Mouse (Mus musculus): ENCODE data around the gene Slit3.

The Slit3 gene

GRCm38 (mm10) chr11:35558311-35558710, 437.3 kb downstream of the Slit3 start:
- Histone ChIP-seq H3K36me3 (ENCODE audit: insufficient read depth, low read length) (no peaks in the 10 kb centered on the region), H3K4me1 (replicated peaks; ENCODE audit: low read depth, low read length) (peaks cover 18% of the 10 kb centered on the region), H3K9me3 (ENCODE audit: low read length) (no peaks in the 10 kb centered on the region), H3K4me3 (replicated peaks; ENCODE audit: low read length) (no peak overlapping the region), H3K27me3 (ENCODE audit: insufficient read depth, low read length) (peaks cover 17% of the 10 kb centered on the region)
- TF ChIP-seq CTCF (conservative IDR thresholded peaks at IDR 0.05; ENCODE audit: low read length) (no peak), POU5F1 (IDR thresholded peaks at IDR 0.05; ENCODE audit: borderline replicate concordance, low read length) (no peak), NANOG (IDR thresholded peaks at IDR 0.05; ENCODE audit: borderline replicate concordance, low read length) (no peak)

GRCm38 (mm10) chr11:35559386-35559785, 438.4 kb downstream of the Slit3 start:
- Histone ChIP-seq H3K36me3 (ENCODE audit: insufficient read depth, low read length) (no peaks in the 10 kb centered on the region), H3K9me3 (ENCODE audit: low read length) (no peaks in the 10 kb centered on the region), H3K4me1 (replicated peaks; ENCODE audit: low read depth, low read length) (peaks cover 28% of the 10 kb centered on the region), H3K27me3 (ENCODE audit: insufficient read depth, low read length) (peaks cover 22% of the 10 kb centered on the region), H3K4me3 (replicated peaks; ENCODE audit: low read length) (no peak overlapping the region)
- TF ChIP-seq NANOG (IDR thresholded peaks at IDR 0.05; ENCODE audit: borderline replicate concordance, low read length), result no peak
- TF ChIP-seq POU5F1 (IDR thresholded peaks at IDR 0.05; ENCODE audit: borderline replicate concordance, low read length), result no peak
- TF ChIP-seq CTCF (conservative IDR thresholded peaks at IDR 0.05; ENCODE audit: low read length), result no peak

- Histone ChIP-seq H3K36me3 (ENCODE audit: insufficient read depth, low read length) (no peaks in the 10 kb centered on the region), H3K27me3 (ENCODE audit: insufficient read depth, low read length) (peaks cover 39% of the 10 kb centered on the region), H3K4me3 (replicated peaks; ENCODE audit: low read length) (no peak overlapping the region), H3K9me3 (ENCODE audit: low read length) (no peaks in the 10 kb centered on the region), H3K4me1 (replicated peaks; ENCODE audit: low read depth, low read length) (peaks cover 29% of the 10 kb centered on the region)
- TF ChIP-seq POU5F1 (IDR thresholded peaks at IDR 0.05; ENCODE audit: borderline replicate concordance, low read length), result no peak
- no peak for TF ChIP-seq NANOG (IDR thresholded peaks at IDR 0.05; ENCODE audit: borderline replicate concordance, low read length)
- TF ChIP-seq CTCF (conservative IDR thresholded peaks at IDR 0.05; ENCODE audit: low read length), result no peak
These were observed 440.7 kb downstream of the Slit3 start for GRCm38 (mm10) chr11:35561760-35562159.

- Histone ChIP-seq H3K4me3 (replicated peaks; ENCODE audit: low read length) (no peak overlapping the region), H3K36me3 (ENCODE audit: insufficient read depth, low read length) (no peaks in the 10 kb centered on the region), H3K9me3 (ENCODE audit: low read length) (no peaks in the 10 kb centered on the region), H3K4me1 (replicated peaks; ENCODE audit: low read depth, low read length) (peaks cover 29% of the 10 kb centered on the region), H3K27me3 (ENCODE audit: insufficient read depth, low read length) (peaks cover 44% of the 10 kb centered on the region)
- TF ChIP-seq CTCF (conservative IDR thresholded peaks at IDR 0.05; ENCODE audit: low read length) (no peak), POU5F1 (IDR thresholded peaks at IDR 0.05; ENCODE audit: borderline replicate concordance, low read length) (no peak), NANOG (IDR thresholded peaks at IDR 0.05; ENCODE audit: borderline replicate concordance, low read length) (no peak)
These were observed 444.3 kb downstream of the Slit3 start for GRCm38 (mm10) chr11:35565322-35565721.

- Histone ChIP-seq H3K27me3 (ENCODE audit: insufficient read depth, low read length) (peaks cover 39% of the 10 kb centered on the region), H3K36me3 (ENCODE audit: insufficient read depth, low read length) (no peaks in the 10 kb centered on the region), H3K4me3 (replicated peaks; ENCODE audit: low read length) (no peak overlapping the region), H3K4me1 (replicated peaks; ENCODE audit: low read depth, low read length) (peaks cover 24% of the 10 kb centered on the region), H3K9me3 (ENCODE audit: low read length) (no peaks in the 10 kb centered on the region)
- TF ChIP-seq CTCF (conservative IDR thresholded peaks at IDR 0.05; ENCODE audit: low read length) (no peak), NANOG (IDR thresholded peaks at IDR 0.05; ENCODE audit: borderline replicate concordance, low read length) (no peak), POU5F1 (IDR thresholded peaks at IDR 0.05; ENCODE audit: borderline replicate concordance, low read length) (no peak)
These were observed 445.7 kb downstream of the Slit3 start for GRCm38 (mm10) chr11:35566686-35567085.

GRCm38 (mm10) chr11:35569126-35569916, 448.3 kb downstream of the Slit3 start:
- Histone ChIP-seq H3K4me1 (replicated peaks; ENCODE audit: low read depth, low read length) (peaks cover 2% of the 10 kb centered on the region), H3K27me3 (ENCODE audit: insufficient read depth, low read length) (peaks cover 27% of the 10 kb centered on the region), H3K9me3 (ENCODE audit: low read length) (no peaks in the 10 kb centered on the region), H3K36me3 (ENCODE audit: insufficient read depth, low read length) (no peaks in the 10 kb centered on the region), H3K4me3 (replicated peaks; ENCODE audit: low read length) (no peak overlapping the region)
- no peak for TF ChIP-seq POU5F1 (IDR thresholded peaks at IDR 0.05; ENCODE audit: borderline replicate concordance, low read length)
- TF ChIP-seq CTCF (conservative IDR thresholded peaks at IDR 0.05; ENCODE audit: low read length), result no peak
- no peak for TF ChIP-seq NANOG (IDR thresholded peaks at IDR 0.05; ENCODE audit: borderline replicate concordance, low read length)

- no peaks in the 10 kb centered on the region for H3K9me3 ChIP-seq (ENCODE audit: low read length)
- H3K4me3 ChIP-seq (replicated peaks; ENCODE audit: low read length), result no peak overlapping the region
- H3K4me1 ChIP-seq (replicated peaks; ENCODE audit: low read depth, low read length), result no peaks in the 10 kb centered on the region
- peaks cover 24% of the 10 kb centered on the region for H3K27me3 ChIP-seq (ENCODE audit: insufficient read depth, low read length)
- TF ChIP-seq CTCF (conservative IDR thresholded peaks at IDR 0.05; ENCODE audit: low read length), result no peak
- TF ChIP-seq NANOG (IDR thresholded peaks at IDR 0.05; ENCODE audit: borderline replicate concordance, low read length), result no peak
- no peak for TF ChIP-seq POU5F1 (IDR thresholded peaks at IDR 0.05; ENCODE audit: borderline replicate concordance, low read length)
- no peaks in the 10 kb centered on the region for H3K36me3 ChIP-seq (ENCODE audit: insufficient read depth, low read length)
These were observed 448.9 kb downstream of the Slit3 start for GRCm38 (mm10) chr11:35569957-35570356.

GRCm38 (mm10) chr11:35571910-35572309, 450.9 kb downstream of the Slit3 start:
- TF ChIP-seq NANOG (IDR thresholded peaks at IDR 0.05; ENCODE audit: borderline replicate concordance, low read length), result no peak
- no peak for TF ChIP-seq CTCF (conservative IDR thresholded peaks at IDR 0.05; ENCODE audit: low read length)
- TF ChIP-seq POU5F1 (IDR thresholded peaks at IDR 0.05; ENCODE audit: borderline replicate concordance, low read length), result no peak
- Histone ChIP-seq H3K4me3 (replicated peaks; ENCODE audit: low read length) (no peak overlapping the region), H3K27me3 (ENCODE audit: insufficient read depth, low read length) (peaks cover 17% of the 10 kb centered on the region), H3K9me3 (ENCODE audit: low read length) (no peaks in the 10 kb centered on the region), H3K36me3 (ENCODE audit: insufficient read depth, low read length) (no peaks in the 10 kb centered on the region), H3K4me1 (replicated peaks; ENCODE audit: low read depth, low read length) (no peaks in the 10 kb centered on the region)

Data from E14TG2a.4 (cell line).